Mouse (Mus musculus) cerebellum, adult 9-10 months (tissue): ENCODE results near the gene Mlh1.

Experiments used
- DNase-seq: peaks from one replicate; pipeline ENCODE4 v3.0.0; 2022

Mlh1 gene

DNA sequence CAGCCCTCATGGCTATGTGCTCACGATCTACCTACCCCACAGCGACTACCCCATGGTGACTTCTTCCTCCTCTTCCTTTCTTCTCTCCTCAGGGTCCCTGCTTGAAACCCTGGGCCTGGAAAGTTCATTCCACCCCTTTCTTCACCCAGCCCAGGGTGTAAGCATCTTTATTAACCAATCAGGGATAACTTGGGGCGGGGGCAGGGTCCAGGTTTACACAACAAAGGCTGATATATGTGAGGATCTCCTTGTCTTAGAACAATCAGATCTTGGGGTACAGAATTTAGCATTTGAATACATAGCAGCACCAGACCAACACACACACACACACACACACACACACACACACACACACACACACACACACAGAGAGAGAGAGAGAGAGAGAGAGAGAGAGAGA is 13.5 kb upstream of the Mlh1 start:
- DNase-seq, result no peak

DNA sequence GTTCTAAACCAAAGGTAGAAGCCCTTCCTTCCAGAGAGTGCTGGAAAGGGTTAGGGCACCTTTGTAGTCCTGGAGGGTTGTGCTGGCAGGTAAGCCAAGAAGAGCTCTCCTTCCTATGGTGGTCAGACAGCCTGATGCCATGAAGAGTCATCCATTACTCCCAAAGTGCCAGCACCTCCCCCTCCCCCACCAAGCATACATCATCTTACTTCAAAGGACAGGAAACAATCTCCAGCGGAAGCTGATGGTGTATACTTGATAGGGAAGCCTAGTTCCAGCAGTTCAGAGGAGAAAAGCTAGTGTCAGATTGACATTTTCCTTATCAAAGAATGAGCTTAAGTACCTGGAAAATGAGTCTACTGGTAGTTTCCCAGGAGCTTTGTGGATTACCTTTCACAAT is 3.6 kb upstream of the Mlh1 start:
- DNase-seq, result no peak

DNA sequence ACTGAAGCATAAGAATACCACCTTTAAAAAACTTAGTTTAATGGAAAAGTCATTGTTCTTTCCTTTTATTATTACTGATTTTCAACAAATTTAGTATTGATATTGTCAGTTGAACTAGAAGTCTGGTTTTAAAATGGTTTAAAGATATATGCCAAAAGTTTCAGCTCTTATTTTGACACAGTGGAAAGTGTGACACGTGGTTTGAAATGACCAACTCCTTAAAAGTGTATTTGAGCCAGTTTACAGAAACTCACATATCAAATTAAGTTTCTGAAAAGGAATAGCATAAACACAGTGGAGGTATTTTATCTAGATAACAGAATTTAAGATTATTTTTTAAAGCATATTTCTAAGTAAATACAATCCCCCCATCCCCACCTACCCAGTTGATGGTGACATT is 2.4 kb upstream of the Mlh1 start:
- DNase-seq, result no peak

DNA sequence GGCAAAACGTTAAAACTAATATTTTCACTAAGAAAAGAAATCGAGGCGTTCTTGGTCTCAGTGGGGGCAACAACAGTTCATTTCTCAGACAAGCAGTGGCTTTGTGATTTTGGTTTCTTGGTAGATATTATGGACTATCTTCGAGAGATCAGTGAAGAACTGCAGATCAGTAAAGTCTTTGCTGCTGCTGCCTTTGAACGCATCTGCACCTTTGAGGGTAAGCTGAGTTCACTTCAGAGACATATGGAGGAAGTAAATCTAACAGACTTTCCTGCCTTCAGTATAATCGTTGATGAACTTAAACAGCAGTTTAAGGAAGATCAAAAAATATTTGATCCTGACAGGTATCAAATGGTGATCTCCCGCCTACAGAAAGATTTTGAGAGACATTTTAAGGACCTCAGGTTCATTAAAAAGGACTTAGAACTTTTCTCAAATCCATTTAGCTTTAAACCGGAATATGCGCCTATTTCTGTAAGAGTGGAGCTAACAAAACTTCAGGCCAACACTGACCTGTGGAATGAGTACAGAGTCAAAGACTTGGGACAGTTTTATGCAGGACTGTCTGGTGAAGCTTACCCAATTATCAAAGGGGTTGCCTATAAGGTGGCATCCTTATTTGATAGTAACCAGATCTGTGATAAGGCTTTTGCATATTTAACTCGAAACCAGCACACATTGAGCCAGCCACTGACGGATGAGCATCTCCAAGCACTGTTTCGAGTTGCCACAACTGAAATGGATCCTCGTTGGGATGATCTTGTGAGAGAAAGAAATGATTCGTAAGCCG is 1.6 kb upstream of the Mlh1 start:
- no peak for DNase-seq

DNA sequence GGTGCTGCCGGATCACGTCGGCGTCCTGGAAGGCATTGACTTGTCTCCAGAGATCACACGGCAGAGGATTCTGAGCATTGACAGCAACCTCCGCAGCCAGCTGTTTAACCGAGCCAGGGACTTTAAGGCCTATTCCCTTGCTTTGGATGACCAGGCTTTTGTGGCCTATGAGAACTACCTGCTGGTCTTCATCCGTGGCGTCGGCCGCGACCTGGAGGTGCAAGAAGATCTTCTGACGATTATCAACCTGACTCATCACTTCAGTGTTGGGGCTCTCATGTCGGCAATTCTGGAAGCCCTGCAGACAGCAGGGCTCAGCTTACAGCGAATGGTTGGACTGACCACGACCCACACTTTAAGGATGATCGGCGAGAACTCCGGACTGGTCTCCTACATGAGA is 765 bp upstream of the Mlh1 start:
- no peak for DNase-seq

DNA sequence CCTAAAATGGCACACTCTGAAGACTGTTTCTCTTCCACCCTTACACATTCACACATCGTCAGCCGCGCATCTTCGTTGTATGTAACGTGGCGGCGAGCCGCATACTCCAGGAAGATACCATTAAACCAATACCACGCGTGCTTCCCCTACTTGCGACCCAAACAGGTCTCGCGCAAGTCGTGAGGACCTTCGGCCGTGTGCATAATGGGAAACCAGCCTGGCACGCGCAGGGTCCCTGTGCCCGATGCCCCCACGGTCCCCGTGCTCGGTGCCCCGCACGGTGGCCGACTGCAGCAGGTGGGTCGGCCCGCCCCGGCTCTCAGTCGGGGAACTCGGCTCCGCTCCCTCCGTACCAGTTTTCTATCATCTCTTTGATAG is 546 bp downstream of the Mlh1 start:
- no peak for DNase-seq

DNA sequence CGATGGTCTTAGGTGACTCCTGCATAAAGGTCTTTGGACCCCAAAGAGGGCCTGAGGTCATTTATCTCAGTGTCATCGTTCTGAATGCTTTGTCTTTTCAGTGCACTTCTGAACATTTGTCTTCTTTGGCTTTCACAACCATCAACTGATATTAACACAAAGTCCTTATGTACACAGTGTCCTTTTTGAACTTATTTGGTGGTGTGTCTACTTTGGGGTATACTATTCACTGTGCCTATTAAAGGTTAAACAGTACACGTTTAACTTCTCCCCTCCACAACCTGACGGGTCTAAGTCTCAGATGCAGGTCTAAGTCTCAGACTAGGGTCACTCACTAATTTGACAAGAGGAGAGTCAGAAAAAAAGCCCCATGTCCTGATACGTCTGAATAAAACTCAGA is 985 bp downstream of the Mlh1 start:
- DNase-seq, result no peak

DNA sequence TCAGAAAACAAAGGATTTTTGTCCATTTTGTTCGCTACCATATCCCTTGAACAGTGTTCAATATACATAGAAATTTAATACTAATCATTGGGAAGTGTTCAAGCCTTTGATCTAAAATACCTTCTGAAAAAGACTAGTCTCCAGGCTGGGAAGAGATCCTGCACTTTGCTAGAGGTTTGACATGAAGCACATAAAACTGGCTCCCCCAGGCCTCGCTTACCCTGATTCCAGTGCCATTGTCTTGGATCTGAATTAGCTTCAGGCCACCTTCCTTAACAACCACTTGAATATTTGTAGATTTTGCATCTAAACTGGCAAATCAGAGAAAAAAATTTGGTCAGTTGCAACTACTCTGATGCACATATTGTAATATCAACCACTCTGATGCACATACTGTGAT is 3.6 kb downstream of the Mlh1 start:
- DNase-seq, result no peak

DNA sequence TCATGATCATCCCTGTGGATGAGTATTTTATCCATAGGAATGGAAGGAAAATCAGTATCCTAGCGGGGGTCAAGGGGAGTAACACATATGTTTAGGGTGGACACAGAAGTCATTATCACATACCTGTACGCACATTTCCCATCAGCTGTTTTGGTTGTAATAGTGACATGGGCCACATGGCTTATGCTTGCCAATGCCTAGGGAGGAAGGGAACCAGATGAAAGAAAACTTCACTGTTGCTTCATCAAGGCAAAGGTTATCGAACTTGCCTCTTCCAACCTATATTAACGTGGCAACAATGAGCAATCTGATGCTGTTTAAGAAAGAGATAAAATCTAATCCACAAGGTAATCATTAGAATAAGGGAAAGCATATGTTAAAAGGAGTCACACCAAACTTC is 10.2 kb downstream of the Mlh1 start:
- DNase-seq, result no peak

DNA sequence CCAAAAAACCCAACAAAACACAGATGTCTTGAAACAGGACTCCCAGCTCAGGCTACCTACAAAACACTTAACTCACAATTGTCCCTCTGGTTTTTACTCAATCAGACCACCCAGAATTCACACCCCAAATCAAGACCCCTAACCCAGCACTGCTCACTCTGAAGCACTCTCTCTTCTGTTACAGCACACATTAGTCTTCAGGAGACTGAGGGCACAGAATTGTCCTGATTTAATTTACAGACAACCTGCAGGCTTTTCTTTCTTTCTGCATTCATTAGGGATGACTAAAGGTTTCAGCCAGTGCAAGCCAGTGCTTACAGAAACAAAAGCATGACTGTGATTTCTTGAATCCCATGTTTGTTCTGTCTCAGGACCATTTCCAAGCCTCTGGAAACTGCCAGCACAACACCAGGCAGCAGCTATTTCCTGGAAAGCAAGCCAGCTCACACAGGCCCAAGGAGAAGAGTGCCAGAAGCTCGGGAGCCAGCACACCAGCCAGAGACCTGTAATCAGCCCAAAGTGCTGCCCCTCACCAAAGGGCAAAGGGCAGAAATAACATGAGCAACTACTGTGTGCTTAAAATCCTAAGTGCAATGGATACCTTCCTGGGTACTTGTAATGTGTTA is 11.1 kb downstream of the Mlh1 start:
- DNase-seq, result no peak

DNA sequence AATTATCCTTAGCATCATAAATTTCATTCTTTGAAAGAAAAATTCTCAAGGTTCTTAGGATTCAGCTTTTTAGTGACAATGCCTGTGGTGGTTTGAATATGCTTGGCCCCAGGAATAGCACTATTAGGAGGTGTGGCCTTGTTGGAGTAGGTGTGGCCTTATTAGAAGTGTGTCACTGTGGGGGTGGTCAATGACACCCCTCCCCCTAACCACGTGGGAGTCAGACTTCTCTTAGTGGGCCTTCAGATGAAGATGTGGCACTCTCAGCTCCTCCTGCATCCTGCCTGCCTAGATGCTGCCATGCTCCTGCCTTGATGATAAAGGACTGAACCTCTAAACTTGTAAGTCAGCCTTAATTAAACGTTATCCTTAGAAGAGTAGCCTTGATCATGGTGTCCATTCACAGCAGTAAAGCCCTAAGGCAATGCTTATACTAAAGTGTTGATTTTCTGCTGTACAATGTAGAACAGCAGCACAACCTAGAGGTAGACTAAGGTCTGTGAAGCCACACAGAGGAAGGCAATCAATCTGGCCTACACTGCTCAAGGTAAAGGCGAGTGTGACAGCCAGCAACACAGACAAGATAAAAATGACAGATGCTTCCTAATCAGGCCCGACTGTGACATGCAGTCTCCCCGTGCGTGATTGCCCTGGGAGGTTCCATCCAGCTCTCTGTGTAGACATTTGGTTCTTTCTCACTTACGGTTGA is 19.3 kb downstream of the Mlh1 start:
- DNase-seq, result no peak

DNA sequence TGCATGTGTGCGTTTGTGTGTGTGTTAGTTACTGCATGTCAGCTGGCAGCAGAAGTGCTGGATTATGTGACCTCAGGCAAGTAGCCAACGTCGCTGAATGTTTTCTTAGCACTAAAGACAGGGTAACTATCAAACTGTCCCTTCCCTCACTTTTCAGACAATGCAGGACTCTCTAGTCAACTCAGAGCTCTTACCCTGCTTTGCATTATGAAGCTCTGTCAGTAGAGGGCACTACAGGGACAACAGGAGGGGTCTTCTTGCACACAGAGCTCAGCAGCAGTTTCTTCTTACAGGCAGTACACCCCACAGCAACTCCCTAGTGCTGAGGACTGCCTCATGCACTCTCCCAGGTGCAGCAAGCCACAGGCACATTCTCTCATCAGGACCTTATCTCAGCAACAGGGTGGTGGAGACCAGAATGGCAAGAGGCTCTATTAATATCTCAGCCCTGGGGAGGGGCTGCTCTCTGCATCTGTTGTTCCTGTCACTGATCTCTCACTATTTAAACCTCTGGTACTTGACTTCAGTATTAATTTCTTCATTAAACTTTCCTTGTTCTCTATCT is 23.8 kb downstream of the Mlh1 start:
- DNase-seq, result no peak

DNA sequence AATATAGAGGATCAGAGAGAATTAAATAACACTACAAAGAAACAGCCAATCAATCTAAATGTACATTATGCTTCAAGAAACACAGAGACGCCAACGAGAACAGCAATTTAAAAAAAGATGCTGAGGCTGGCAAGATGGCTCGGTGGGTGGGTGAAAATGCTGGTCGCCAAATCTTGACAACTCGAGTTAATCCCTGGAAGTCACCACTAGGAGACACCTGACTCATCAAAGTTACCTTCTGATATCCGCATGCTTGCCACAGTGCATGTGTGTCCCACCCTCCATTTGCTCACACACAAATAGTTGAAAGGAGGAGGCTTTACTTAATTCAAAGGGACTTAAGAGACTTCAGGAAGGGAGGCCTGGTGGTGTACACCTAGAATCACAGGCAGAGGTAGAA is 26.0 kb downstream of the Mlh1 start:
- no peak for DNase-seq

DNA sequence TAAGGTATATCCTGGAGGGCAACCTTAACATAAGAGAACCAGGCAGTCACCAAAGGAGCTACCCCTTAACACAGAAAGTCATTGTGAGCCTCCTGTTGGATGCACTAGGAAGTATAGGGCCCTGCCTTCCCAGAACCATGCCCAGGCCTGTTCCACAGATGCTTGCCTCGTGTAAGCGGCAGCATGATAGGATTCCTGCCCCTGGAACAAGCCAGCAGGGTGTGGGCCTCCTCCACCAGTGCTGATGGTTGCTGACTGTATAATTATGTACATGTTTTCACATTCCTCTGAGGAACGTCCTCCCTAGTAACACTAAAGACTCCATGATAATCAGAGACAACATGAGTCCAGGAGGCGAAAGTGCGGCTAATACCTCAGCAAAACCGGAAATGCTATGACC is 28.2 kb downstream of the Mlh1 start:
- DNase-seq, result no peak

DNA sequence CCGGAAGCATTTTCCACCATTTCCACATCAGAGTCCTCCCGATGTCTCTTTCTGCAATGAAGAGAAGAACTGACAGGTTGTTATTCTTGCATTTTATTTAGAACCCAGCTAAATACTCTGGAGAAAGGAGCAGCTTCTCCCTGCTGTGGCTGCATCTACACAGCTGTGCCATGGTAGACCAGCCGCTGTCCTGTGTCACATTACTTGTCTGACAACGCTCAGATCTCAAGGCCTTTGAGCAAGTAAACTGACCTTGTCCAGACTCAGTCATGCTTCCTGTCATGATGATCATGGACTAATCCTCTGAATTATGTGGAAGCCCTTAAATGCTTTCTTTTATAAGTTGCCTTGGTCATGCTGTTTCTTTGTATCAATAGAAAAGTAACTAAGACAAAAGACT is 31.8 kb downstream of the Mlh1 start:
- DNase-seq, result no peak

DNA sequence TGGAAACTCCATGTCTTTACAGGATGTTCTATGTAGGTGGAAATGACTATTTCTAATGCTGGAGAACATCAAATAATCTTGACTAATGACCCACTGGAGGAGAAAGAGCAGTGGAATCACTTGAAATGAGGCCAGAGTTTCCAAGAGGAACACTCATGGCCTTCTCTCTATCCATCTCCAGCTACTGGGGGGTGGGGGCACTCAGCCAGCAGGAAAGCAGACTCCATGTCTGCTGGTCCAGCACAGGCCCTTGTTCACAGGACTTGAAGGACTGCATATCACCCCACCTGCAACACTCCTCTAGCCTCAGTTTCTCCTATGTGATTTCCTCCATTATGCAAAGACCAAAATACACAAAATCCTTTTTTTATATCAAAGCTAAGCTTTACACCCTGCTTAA is 33.9 kb downstream of the Mlh1 start:
- DNase-seq, result no peak

DNA sequence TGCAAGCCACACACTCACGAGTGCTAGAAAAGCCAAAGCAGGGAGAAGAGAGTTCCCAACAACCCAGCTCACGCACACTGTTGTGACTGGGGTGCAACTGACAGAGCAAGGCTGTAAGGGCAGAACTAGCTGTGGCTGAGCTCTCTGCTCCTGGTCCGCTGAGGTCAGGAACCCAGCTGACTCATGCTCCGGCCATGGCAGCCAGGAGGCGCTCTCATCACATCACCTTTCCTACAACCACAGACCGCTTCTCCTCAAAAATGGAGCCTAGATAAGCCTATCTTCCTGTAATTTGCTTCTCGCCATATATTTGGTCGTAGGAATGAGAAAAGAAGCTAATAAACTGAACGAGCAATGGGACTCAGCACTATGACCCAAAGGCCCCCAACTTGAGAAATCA is 36.9 kb downstream of the Mlh1 start:
- DNase-seq, result no peak

DNA sequence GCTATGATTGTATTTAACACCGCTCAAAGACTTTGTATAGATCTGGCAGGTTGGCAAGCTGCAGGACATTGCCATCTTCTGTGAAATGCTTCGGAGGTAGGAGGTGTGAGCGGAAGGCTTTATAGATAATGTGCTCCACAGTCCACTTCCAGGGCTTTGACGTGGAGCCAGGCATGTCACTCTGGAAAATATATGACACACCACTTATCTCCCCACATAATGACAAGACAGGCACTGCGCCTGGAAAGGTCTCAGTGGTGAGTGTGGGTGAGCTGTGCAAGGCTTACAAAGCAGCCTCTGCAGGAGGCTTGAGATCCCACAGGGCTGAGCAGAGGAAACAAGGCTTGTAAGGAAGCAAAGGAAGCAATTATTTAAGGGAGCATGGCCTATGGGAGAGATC is 43.1 kb downstream of the Mlh1 start:
- DNase-seq, result no peak

DNA sequence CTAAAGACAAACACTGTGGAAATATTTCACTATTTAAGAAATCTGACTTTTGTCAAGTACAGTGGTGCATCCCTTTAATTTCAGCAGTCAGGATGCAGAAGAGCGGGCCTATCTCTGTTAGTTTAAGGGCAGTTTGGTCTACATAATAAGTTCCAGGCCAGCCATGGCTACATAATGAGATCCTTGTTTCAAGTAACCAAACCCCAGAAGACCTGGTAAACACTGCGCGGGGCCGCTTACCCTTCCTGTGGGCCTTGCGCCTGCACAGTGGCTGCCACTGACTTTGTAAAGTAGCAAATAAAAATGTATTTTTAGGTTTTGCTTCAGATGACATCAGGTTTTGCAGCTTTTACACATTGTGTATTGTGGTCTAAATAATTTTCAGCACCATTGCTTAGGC is 48.2 kb downstream of the Mlh1 start:
- no peak for DNase-seq

DNA sequence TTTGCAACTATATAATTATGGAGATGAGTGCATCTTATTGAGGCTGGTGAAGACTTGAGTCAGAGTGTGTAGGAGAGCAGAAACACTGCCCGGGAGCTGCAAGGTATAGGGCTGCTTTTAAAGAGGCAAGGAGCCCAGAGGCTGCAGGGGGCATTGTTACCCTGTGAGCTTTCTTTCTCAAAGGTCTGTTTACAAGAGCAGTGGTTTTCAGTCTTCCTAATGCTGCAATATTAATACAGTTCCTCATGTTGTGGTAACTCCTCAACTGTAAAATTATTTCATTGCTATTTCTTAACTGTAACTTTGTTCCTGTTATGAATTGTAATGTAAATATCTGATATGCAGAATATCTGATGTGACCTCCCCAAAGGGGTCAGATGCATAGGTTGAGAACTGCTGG is 50.0 kb downstream of the Mlh1 start:
- DNase-seq, result no peak

DNA sequence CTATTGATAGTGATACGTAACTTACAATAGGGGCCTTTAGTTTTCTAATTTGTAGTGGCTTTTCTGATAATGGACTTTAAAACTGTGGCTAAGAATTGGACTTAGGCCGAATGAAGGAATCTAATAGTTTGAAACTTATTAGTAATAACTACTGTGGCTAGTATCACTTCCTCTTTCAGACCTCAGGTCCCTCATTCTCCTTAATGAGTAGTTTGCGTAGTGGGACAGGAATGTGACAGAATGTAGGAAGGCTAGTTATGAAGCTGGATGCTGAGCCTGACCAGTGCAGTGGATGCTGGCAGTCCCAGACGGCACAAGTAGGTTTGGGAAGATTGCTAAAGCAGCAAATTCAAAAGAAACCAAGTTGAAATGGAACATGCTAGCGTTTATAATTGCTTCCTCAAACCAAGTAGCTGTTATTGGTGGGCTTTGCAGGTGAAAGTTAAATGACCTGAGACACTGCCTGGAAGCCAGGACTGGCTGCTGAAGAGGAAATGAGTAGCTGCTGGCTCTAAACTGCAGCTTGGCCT is 51.0 kb downstream of the Mlh1 start:
- DNase-seq, result no peak

DNA sequence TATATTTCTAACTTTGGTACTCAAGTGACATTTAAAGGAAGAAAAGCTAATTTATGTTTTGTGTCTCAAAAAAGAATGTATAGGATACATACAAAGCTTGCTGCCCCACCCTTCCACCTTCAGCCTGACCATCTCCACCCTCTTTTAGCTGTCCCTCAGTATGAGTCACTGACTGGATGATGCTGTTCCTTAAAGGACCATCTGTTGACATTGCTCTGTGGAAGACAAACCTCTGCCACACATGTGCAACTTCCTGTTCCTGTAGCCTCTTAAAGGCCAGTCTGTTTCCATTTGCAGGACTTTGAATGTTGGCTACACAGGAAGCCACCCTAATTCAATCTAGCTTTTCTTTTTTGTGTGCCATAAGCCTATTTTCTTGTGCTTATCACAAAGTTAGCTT is 55.2 kb downstream of the Mlh1 start:
- no peak for DNase-seq

DNA sequence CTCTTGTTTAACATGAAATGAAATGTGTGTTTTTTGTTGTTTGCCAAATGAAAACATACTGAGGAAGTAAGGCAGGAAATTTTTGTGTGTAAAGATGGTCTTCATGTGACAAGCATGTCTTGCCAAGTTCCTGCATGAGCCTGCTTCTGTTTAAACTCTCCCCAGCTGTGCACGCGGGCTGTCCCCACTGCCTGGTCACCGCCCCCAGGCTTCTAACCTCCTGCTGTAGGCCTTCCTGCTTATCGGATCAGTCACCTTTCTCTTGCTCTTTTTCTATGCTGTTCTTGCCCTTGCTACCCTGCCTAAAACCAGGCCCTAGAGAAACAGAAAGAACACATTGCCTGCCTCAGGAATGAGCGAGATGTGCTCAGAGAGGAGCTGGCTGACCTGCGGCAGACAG is 58.1 kb downstream of the Mlh1 start:
- no peak for DNase-seq
